Mouse (Mus musculus) hindbrain, embryonic 13.5 days (tissue): ENCODE measurements around the gene Phospho2. TPM values are rescaled to one million over a fixed set of nuclear protein-coding genes. Genes with fewer than 3 reads are reported as not detected.
A peak's percentile ranks its signal among the peaks of the same experiment; 100 is the strongest.

ENCODE experiments used
- ATAC-seq: fragments of 200-750 bp; cut with Nextera tagmentation; 2 replicates; pipeline ENCODE4 v1.8.0; 2017; ENCODE audit warnings: moderate TSS enrichment; ENCODE audit not compliant: low FRiP score
- H3K27ac ChIP-seq: fragments of 300-500 bp; sonication (generic); 2 replicates; pipeline ENCODE4 v1.5.1; 2015; ENCODE audit warnings: inconsistent platforms, mild to moderate bottlenecking, moderate library complexity
- H3K27me3 ChIP-seq: fragments of 300-500 bp; sonication (generic); 2 replicates; pipeline ENCODE4 v1.6.1; 2015; ENCODE audit warnings: mild to moderate bottlenecking, inconsistent platforms
- H3K36me3 ChIP-seq: fragments of 300-500 bp; sonication (generic); 2 replicates; pipeline ENCODE4 v1.6.1; 2015; ENCODE audit warnings: mild to moderate bottlenecking, inconsistent platforms
- H3K4me1 ChIP-seq: fragments of 300-500 bp; sonication (generic); replicated peaks from 2 replicates; pipeline ENCODE4 v1.6.1; 2015; ENCODE audit warnings: inconsistent platforms
- H3K4me2 ChIP-seq: fragments of 300-500 bp; sonication (generic); 2 replicates; pipeline ENCODE4 v1.6.1; 2015; ENCODE audit warnings: inconsistent platforms, mild to moderate bottlenecking, moderate library complexity
- H3K4me3 ChIP-seq: fragments of 300-500 bp; sonication (generic); 2 replicates; pipeline ENCODE4 v1.5.1; 2015; ENCODE audit warnings: mild to moderate bottlenecking, inconsistent platforms
- H3K9ac ChIP-seq: fragments of 300-500 bp; sonication (generic); 2 replicates; pipeline ENCODE4 v1.6.1; 2015; ENCODE audit warnings: mild to moderate bottlenecking, inconsistent platforms
- H3K9me3 ChIP-seq: fragments of 300-500 bp; sonication (generic); 2 replicates; pipeline ENCODE4 v1.6.1; 2016; ENCODE audit warnings: inconsistent platforms
- WGBS: fragments of 180-500 bp; shearing (Covaris S2); methylation state at CpG from one replicate; pipeline ENCODE4 v1.1.7; 2015; 5-methylcytosine and 5-hydroxymethylcytosine counted together
- polyA plus RNA-seq: library from polyadenylated mRNA; unstranded; fragments of >200 nt; fragmentation: Nextera tagmentation; extraction: Ambion mirVana; gene quantifications from 2 replicates; pipeline ENCODE4 v1.2.1, GENCODE M21; 2015

Gene Phospho2
- polyA plus RNA-seq, result 41.3 and 43.3 TPM in 2 replicates

GRCm38 (mm10) chr2:69789429-69790069 is at the start of gene Phospho2, which contains the start of gene Ccdc173:
Gene Phospho2 (plus strand): TSS chr2:69789623.
Gene Ccdc173 (minus strand): TSS chr2:69789575.
- H3K4me1 ChIP-seq, result peaks cover 21% of the 10 kb centered on the region
- H3K36me3 ChIP-seq, result peaks cover 24% of the 10 kb centered on the region
- peak within 1 kb of the TSS; percentile 91 for H3K27ac ChIP-seq
- no peaks in the 10 kb centered on the region for H3K9me3 ChIP-seq
- H3K9ac ChIP-seq, result peak within 1 kb of the TSS; percentile 86
- ATAC-seq, result peak; percentile 95
- 2% methylated on average over 48 of the region's 48 CpGs for WGBS
- no peaks in the 10 kb centered on the region for H3K27me3 ChIP-seq
- peak within 1 kb of the TSS; percentile 70 for H3K4me3 ChIP-seq
- H3K4me2 ChIP-seq, result peak within 1 kb of the TSS; percentile 74

GRCm38 (mm10) chr2:69745091-69745490 is 44.3 kb upstream of the Phospho2 start:
- Histone ChIP-seq H3K4me3 (no peak overlapping the region), H3K4me2 (no peak overlapping the region), H3K4me1 (no peaks in the 10 kb centered on the region), H3K36me3 (peaks cover 60% of the 10 kb centered on the region), H3K27ac (no peak overlapping the region), H3K9ac (no peak overlapping the region), H3K27me3 (no peaks in the 10 kb centered on the region), H3K9me3 (peaks cover 3% of the 10 kb centered on the region; the same call in 1 of the 2 replicates)
- no peak for ATAC-seq
- 95% methylated on average over 1 of the region's 1 CpGs for WGBS

- Histone ChIP-seq H3K4me1 (no peaks in the 10 kb centered on the region), H3K36me3 (peaks cover 3% of the 10 kb centered on the region; the same call in 1 of the 2 replicates), H3K27ac (no peak overlapping the region), H3K4me2 (no peak overlapping the region), H3K27me3 (no peaks in the 10 kb centered on the region), H3K4me3 (no peak overlapping the region), H3K9ac (no peak overlapping the region), H3K9me3 (no peaks in the 10 kb centered on the region)
- 27% methylated on average over 5 of the region's 5 CpGs for WGBS
- peak; percentile 32; the same call in 1 of the 2 replicates for ATAC-seq
These were observed 28.4 kb upstream of the Phospho2 start for GRCm38 (mm10) chr2:69760980-69761379.

GRCm38 (mm10) chr2:69763340-69763739 is 26.1 kb upstream of the Phospho2 start:
- H3K4me2 ChIP-seq, result no peak overlapping the region
- no peaks in the 10 kb centered on the region for H3K9me3 ChIP-seq
- no peak overlapping the region for H3K4me3 ChIP-seq
- H3K9ac ChIP-seq, result no peak overlapping the region
- no peak for ATAC-seq
- WGBS, result 80% methylated on average over 4 of the region's 4 CpGs
- H3K27ac ChIP-seq, result no peak overlapping the region
- no peaks in the 10 kb centered on the region for H3K27me3 ChIP-seq
- no peaks in the 10 kb centered on the region for H3K4me1 ChIP-seq
- H3K36me3 ChIP-seq, result peaks cover 3% of the 10 kb centered on the region

GRCm38 (mm10) chr2:69764716-69765115 is 24.7 kb upstream of the Phospho2 start:
- 75% methylated on average over 1 of the region's 1 CpGs for WGBS
- H3K36me3 ChIP-seq, result peaks cover 3% of the 10 kb centered on the region
- H3K27me3 ChIP-seq, result no peaks in the 10 kb centered on the region
- H3K4me1 ChIP-seq, result no peaks in the 10 kb centered on the region
- H3K4me3 ChIP-seq, result no peak overlapping the region
- no peaks in the 10 kb centered on the region for H3K9me3 ChIP-seq
- H3K9ac ChIP-seq, result no peak overlapping the region
- H3K27ac ChIP-seq, result no peak overlapping the region
- no peak overlapping the region for H3K4me2 ChIP-seq
- ATAC-seq, result no peak

GRCm38 (mm10) chr2:69773331-69773730 is 16.1 kb upstream of the Phospho2 start:
- Histone ChIP-seq H3K4me3 (no peak overlapping the region), H3K36me3 (peaks cover 32% of the 10 kb centered on the region), H3K4me2 (no peak overlapping the region), H3K4me1 (no peaks in the 10 kb centered on the region), H3K9me3 (no peaks in the 10 kb centered on the region), H3K27me3 (no peaks in the 10 kb centered on the region), H3K27ac (no peak overlapping the region), H3K9ac (no peak overlapping the region)
- whole genome bisulfite sequencing, result 96% methylated on average over 3 of the region's 3 CpGs
- no peak for ATAC-seq

- Histone ChIP-seq H3K4me3 (no peak overlapping the region), H3K36me3 (peaks cover 52% of the 10 kb centered on the region), H3K9ac (no peak overlapping the region), H3K4me2 (no peak overlapping the region), H3K27ac (no peak overlapping the region), H3K27me3 (no peaks in the 10 kb centered on the region), H3K4me1 (no peaks in the 10 kb centered on the region), H3K9me3 (no peaks in the 10 kb centered on the region)
- ATAC-seq, result no peak
- WGBS, result 73% methylated on average over 7 of the region's 7 CpGs
These were observed 11.2 kb upstream of the Phospho2 start for GRCm38 (mm10) chr2:69777985-69778835.

- Histone ChIP-seq H3K27ac (no peak overlapping the region), H3K4me3 (no peak overlapping the region), H3K4me1 (no peaks in the 10 kb centered on the region), H3K9me3 (no peaks in the 10 kb centered on the region), H3K9ac (no peak overlapping the region), H3K4me2 (no peak overlapping the region), H3K36me3 (peaks cover 49% of the 10 kb centered on the region), H3K27me3 (no peaks in the 10 kb centered on the region)
- no peak for ATAC-seq
- WGBS, result 45% methylated on average over 5 of the region's 5 CpGs
These were observed 10.6 kb upstream of the Phospho2 start for GRCm38 (mm10) chr2:69778836-69779177.

GRCm38 (mm10) chr2:69788974-69789373 is 449 bp upstream of the Phospho2 start:
- Histone ChIP-seq H3K27ac (peak overlapping the region; percentile 91), H3K9me3 (no peaks in the 10 kb centered on the region), H3K4me1 (peaks cover 21% of the 10 kb centered on the region), H3K36me3 (peaks cover 21% of the 10 kb centered on the region), H3K27me3 (no peaks in the 10 kb centered on the region), H3K9ac (peak overlapping the region; percentile 86), H3K4me2 (peak overlapping the region; percentile 74), H3K4me3 (peak overlapping the region; percentile 70)
- WGBS, result 29% methylated on average over 9 of the region's 9 CpGs
- ATAC-seq, result peak; percentile 36; the same call in 1 of the 2 replicates

GRCm38 (mm10) chr2:69790285-69790684 is 862 bp downstream of the Phospho2 start:
- Histone ChIP-seq H3K4me3 (peak overlapping the region; percentile 70), H3K36me3 (peaks cover 29% of the 10 kb centered on the region), H3K27ac (peak overlapping the region; percentile 91), H3K4me2 (peak overlapping the region; percentile 74), H3K4me1 (peaks cover 21% of the 10 kb centered on the region), H3K9ac (peak overlapping the region; percentile 86; the same call in 1 of the 2 replicates), H3K9me3 (no peaks in the 10 kb centered on the region), H3K27me3 (no peaks in the 10 kb centered on the region)
- 0 out of 2 replicates have a peak, but pooled peaks have one; percentile 27 for ATAC-seq
- WGBS, result under 1% methylated on average over 10 of the region's 10 CpGs

- H3K36me3 ChIP-seq, result peaks cover 29% of the 10 kb centered on the region
- H3K4me1 ChIP-seq, result peaks cover 21% of the 10 kb centered on the region
- peak overlapping the region; percentile 70 for H3K4me3 ChIP-seq
- no peak overlapping the region for H3K9ac ChIP-seq
- 82% methylated on average over 4 of the region's 4 CpGs for WGBS
- no peaks in the 10 kb centered on the region for H3K9me3 ChIP-seq
- H3K27me3 ChIP-seq, result no peaks in the 10 kb centered on the region
- H3K4me2 ChIP-seq, result peak overlapping the region; percentile 74
- no peak overlapping the region; the same call in 1 of the 2 replicates for H3K27ac ChIP-seq
- ATAC-seq, result no peak
These were observed 1.3 kb downstream of the Phospho2 start for GRCm38 (mm10) chr2:69790722-69791121.

- Histone ChIP-seq H3K9ac (no peak overlapping the region), H3K27me3 (no peaks in the 10 kb centered on the region), H3K4me3 (no peak overlapping the region), H3K4me2 (no peak overlapping the region), H3K9me3 (no peaks in the 10 kb centered on the region), H3K4me1 (no peaks in the 10 kb centered on the region), H3K36me3 (peaks cover 2% of the 10 kb centered on the region), H3K27ac (no peak overlapping the region)
- no peak for ATAC-seq
- 59% methylated on average over 5 of the region's 5 CpGs for WGBS
These were observed 13.5 kb downstream of the Phospho2 start for GRCm38 (mm10) chr2:69802911-69803312.
